Mouse (Mus musculus): ENCODE results near the gene Srsf7.

The Srsf7 gene

DNA sequence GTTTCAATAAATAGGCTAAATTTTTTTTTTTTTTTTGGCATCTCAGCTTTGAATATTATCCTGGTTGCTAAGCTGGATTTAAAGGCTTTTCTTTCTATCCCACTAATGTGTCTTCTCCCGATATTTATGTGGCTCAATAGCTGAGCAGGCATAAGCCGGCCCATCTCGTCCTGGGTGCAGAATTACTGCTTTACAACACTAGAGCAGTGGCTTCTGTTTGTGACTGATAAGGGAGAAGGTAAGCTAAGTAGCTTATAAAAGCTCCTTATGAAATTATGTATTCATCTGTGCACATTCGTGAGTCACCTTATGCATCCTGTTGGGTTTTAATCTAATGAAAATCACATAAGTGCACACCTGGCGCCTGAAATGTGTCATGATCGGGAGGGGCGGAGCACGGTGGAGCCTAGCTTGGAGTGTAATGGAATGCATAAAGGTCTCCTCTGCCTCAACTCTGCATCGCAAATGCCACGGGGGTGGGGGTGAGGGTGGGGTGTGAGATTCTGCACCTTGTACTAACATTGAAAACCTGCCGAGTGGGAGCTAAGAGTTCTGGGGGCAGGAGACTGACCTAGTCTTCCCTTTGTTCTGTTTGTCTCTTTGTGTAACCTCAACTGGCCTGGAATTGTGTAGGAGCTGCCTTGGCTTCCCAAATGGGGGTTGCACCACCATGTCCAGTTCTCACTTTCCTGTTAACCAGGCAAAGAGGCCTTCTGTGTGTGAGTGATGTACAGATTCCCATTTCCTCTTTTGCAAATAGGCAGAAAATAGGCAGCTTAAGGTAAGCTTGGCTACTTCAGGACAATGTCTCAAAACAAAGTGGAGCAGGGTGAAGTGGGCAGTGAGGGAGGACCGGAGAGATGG is 54.1 kb downstream of the Srsf7 start:
- DNase-seq: no peak

DNA sequence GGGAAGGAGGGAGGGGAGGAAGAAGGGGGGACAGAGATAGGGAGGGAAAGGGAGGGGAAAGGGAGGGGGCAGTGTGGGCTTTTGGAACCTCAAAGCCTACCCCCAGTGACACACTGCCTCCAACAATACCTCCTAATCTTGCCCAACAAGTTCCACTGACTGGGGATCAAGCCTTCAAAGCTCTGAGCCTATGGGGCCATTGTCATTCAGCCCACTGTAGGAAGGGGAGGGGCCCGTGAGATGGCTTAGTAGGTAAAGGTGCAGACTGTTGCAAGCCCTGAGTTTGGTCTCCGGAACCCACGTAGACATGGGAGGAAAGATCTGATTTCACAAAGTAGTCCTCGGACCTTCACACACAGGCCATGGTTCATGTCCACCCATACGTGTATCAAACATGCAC is 55.8 kb downstream of the Srsf7 start:
- no peak for DNase-seq
